Mouse (Mus musculus): ENCODE measurements around the gene Cdpf1.

The Cdpf1 gene

DNA sequence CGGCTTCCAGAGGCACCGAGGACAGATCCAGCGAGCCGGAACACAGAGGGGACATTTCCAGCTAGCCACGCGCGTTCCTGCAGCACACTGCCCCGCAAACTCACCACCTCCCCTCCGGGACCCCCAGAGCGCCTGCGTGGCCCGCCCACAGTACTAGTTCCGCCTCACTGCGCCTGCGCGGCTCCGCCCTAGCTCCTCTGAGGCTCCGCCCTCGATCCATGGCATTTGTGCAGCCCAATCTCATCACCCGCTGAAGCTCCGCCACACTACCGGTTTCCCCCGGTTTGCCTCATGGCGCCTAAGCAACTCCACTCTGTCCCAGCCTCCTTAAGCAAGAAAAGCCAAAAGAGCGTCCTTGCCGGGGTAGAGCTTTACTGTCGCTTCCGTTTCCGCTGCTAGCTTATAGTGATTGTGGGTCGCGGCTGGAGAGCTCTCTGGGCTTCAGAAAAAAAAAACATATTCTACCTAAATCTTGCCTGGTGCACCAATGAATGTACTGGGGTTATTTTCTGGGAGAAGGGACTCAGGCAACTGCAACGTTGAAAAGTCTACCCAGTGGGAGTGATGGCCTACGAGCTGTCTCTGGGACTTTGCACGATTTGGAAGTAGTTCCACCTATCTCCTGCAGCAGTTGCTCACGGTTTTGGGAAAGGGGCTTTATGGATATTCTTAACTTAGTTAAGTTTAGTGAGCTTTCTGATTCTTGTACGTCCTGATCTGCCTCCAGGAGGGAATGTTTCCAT lies at the start of gene Cdpf1:
Gene Cdpf1 (minus strand): TSS at position 163 of the 743 bp plus-strand sequence.
- peak; percentile 97 to 98 for DNase-seq (ENCODE audit: low spot score in 2 of 2)

DNA sequence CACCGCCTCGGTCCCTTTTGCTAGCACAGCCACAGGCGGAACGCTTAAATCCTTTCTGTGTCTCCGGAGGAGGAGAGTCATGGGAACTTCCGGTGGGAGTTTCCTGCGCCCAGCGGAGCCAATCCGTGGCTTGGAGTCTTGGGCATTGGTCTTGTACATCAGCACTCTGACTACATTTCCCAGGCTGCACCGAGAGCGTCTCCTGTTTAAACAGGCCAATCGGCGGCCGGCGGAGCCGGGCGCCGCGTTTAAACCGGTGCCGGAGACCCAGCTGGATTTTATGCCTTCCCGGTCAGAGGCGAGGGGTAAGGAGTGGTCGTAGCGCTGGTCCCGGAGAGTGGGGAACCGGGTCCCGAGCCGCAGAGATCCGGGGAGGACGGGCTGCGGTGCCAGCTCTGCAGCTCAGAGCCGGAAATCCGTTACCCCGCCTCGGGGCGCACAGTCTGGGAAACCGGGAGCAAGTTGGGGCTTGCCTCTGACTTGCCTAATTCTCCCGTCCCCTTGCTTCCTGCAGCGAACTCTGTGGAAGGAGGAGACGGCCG lies 48.1 kb upstream of the Cdpf1 start, which contains the start of gene Gtse1:
Gene Gtse1 (plus strand): TSS at position 256 of the 542 bp plus-strand sequence.
- DNase-seq (ENCODE audit: low spot score in 2 of 2), result peak; percentile 89 to 91

DNA sequence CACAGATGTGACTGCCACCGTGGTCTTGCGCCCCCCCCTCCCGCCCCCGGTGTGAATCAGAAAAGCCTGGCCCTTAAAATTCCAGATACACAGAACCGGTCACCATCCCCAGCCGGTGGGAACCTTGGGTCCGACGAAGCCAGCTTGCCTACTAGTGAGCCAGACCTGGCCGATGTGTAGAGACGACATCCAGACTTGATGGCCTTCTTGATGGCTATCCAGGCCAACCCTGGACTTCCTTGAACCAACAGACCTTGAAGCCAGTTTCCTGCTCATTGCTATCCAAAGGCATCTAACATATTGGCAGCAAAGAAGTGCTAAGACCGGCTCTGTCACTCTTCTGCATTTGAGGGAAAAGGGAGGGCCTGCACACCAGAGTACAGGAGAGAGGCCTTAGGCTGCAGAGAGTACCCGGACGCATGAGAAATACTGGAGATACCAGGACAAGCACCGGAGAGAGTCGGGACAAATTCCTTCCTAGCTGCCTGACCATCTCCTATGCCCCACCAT lies 47.5 kb upstream of the Cdpf1 start:
- no peak for DNase-seq (ENCODE audit: low spot score in 2 of 2)

DNA sequence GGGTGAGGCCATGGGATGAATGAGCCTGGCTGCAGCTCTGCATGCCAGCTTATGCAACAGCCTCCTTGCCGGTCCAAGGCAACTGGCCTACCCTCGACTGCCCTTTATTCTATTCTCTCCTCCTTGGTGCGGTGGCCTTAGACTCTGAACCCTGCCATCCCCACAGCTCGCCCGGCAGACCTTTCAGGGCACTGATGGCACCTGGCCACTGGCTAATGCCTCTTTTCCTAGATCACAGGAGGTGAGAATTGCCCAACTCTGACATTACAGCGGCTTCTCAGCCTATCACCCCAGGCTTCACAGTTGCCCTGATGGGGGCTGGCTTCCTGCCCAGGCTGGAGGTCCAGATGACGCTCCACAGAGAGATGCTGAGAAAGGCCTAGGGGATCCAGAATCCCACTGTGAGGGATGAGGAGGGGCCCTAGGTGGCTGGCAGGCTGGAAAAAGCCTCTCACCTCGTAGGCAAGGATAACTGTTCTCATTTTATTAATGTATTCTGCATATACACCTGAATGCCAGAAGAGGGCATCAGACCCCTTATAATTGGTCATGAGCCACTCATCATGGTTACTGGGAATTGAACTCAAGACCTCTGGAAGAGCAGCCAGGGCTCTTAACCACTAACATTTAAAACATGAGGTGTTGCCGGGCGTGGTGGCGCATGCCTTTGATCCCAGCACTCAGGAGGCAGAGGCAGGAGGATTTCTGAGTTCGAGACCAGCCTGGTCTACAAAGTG lies 40.3 kb upstream of the Cdpf1 start:
- no peak for DNase-seq (ENCODE audit: low spot score in 2 of 2)

DNA sequence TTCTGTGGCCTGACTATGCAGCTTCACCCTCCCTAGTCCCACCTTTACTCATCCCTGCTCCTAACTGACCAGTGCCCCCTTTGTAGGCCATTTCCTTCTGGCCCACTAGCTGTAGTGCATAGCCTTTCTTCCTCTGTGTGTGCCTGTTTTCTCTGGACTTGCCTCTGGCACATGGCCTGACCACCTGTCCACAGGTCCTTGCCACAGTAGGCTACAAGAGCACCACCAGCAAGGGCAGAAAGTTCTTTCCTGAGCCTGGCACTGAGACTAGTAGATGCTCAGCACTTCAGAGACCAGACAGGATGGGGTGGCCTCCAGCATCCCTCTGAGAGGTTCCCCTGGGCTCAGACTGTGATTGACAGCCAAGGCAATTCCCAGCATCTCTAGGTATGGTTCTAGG lies 33.6 kb upstream of the Cdpf1 start:
- no peak for DNase-seq (ENCODE audit: low spot score in 2 of 2)

DNA sequence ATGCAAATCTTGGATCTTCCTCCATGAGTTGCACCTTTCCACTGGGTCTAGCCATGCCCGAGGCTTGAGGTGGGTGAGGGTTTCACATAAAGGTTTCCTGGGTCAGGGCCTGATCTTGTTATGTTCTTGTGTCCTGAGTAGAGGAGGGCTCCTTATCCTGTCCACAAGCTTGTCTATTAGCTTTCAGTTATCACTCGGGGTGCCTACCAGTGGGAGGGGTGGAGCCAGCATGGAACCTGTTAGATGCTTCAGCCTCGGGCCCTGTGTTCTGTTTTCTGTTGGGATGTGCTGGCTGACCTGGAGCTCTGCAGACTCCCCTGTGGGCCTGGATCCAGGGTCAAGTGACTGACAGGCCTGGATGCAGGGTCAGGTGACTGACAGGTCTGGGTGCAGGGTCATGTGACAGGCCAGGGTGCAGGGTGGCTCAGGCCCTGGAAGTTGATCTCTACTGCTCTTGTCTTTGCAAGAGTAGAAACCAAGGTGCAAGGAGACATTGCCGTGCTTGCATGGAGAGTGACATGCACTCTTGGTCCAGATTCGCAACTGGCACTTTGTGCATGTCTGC lies 30.4 kb upstream of the Cdpf1 start:
- DNase-seq (ENCODE audit: low spot score in 2 of 2), result no peak

DNA sequence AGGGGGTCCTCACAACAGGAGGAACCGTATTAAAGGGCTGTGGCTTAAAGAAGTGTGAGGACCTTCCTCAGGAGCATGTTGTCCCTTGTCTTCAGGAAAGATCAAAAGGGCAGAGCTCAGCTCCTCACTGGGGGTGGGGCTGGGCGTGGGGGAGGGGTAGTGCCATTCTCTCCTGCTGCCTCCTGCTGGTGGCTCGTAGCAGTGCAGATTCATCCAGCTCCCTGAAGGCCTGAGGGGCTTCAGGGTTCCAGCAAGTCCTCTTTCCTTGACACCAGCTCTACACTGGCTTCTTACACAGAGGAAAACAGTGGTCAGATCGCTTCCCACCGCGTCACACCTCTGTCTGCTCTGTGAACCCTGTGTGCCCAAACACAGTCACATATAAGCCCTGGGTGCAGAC lies 29.5 kb upstream of the Cdpf1 start:
- peak in 1 of 2 experiments; percentile 12 for DNase-seq (ENCODE audit: low spot score in 2 of 2)

DNA sequence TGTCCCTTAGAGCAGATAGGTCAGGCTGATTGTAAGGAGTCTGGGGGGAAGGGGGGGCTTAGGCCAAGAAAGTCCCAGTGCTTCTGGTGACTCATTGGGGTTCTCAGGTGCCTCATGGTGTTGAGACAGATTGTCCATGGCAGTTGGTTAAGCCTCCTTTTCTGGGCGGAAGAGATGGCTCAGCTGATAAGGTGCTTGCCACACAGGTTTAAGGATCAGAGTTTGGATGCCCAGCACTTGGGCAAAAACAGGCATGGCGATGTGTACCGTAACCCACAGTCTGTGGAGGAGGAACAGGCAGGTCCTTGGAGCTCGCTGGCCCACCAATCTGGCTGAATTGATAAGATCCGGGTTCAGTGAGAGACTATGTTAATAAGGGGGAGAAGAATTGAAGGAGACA lies 25.4 kb upstream of the Cdpf1 start:
- DNase-seq (ENCODE audit: low spot score in 2 of 2), result no peak

DNA sequence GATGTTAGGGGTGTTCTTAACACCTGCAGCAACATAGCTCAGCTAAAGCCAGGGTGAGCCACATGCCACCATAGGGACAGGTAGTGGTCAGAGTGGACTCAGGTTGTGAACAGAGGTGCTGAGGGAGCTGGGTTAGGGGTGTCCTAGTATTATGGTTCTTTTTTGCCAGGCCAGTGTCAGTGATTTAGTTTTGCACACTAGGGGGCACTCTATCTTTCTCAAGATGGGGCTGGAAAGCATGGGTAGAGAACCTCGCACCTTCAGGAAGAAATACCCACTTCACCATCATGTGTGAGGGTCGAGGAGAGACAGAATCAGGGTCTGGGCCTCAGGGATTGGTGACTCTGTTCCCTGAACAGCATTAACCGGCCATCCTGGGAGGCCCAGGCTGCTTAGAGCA lies 23.8 kb upstream of the Cdpf1 start:
- peak in 1 of 2 experiments; percentile 17 for DNase-seq (ENCODE audit: low spot score in 2 of 2)

DNA sequence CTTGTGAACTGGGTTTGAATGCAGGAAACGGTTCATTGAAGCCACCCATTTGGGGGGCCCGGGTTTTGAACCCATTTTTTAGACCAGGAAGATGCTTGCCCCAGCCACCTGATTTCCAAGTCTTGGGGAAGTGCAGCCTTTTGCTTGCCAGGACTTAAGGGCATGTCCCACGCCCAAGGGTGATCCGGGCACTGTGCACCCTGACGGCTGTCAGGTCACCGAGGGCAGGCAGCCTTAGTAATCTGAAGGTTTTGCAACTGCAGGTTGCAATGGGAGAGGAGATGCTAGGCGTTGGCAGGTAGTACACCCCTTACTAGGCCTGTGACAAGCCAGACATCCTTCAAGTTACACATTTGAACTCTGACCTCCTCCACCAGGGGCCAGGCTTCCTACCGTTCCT lies 21.1 kb upstream of the Cdpf1 start:
- DNase-seq (ENCODE audit: low spot score in 2 of 2), result no peak

DNA sequence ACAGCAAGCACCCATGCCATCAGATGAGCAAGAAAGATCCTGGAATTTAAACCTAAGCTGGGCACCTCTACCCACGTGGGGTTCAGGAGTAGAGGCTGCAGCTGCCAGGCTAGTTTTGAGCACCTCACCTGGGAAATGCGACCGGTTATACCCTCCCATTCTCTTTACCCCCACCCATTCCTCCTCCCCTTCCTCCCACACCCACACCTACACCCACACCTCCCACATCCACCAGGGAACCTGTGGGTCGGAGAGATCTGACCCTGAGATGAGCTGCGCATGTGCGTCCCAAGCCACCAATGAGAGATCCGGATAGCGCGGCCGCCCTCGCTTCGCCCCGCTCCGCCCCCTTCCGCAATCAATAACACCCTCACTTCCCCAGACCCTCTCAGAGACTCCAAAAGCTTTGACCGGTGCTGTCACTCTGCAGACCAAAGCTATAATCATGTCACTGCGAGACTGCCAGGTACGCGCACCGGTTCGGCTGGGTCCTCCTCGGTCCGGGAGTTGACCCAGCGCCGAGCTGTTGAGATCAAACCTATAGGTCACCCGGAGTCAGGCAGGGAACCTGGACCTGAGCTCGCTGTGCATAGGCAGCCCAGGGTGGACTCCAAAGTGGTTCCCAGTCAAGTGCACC lies 20.6 kb upstream of the Cdpf1 start, which contains the start of gene Ttc38:
Gene Ttc38 (plus strand): TSS at position 353 of the 637 bp plus-strand sequence.
- DNase-seq (ENCODE audit: low spot score in 2 of 2), result peak; percentile 73 to 78

DNA sequence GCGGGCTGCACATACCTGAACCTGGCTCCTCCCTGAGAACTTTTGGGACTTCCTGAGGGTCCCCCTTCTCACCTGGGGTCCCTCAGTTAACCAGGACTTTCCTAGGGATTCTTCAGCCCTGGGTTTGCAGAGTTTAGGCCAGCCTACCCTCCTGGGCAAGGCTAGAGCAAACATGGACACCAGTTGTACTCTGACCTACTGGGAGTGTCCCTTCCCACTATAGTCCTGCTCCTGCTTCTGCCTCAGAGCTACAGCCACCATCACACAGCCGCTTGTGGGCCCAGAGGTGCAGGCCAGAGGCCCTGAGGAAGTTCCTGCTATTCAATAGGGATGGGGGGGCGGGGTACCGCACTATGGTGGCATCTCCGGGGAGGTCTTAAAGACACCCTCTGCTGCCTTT lies 18.0 kb upstream of the Cdpf1 start:
- DNase-seq (ENCODE audit: low spot score in 2 of 2), result no peak

DNA sequence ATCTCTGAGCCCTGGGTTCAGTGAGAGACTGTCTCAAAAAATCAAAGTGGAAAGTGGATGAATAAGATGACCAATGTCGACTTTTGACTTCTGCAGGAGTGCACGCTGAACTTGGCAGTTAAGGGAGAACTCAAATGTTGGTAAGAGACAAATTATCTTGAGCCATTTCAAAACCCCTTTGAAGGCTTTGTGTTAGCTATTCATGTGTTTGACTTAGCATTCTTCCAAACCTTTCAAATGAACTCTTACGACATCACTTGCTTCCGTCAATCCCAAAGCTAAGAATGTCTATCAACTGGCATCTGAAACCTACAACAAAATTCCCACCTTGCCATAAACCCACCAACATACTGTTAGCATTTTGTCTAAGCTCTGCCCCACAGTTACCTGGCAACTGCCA lies 16.6 kb upstream of the Cdpf1 start:
- DNase-seq (ENCODE audit: low spot score in 2 of 2), result no peak

DNA sequence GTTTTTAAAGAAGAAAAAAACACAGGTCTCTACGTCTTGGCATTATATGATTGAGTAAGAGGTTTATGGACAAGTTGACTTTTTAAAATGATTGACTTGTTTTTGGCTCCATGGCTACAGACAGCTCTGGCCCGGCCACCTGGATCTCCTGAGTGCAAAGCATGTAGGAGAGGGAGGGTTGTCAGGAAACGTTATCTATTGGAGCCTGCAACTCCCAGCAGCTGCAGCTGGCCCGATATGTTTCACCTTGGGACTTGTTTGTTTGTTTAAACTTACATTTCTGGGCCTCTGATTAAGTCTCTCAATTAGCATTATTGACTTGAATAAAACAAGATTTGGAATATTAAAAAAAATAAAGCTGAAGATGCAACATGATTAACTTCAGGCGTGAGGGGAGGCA lies 15.2 kb upstream of the Cdpf1 start:
- DNase-seq (ENCODE audit: low spot score in 2 of 2), result no peak

DNA sequence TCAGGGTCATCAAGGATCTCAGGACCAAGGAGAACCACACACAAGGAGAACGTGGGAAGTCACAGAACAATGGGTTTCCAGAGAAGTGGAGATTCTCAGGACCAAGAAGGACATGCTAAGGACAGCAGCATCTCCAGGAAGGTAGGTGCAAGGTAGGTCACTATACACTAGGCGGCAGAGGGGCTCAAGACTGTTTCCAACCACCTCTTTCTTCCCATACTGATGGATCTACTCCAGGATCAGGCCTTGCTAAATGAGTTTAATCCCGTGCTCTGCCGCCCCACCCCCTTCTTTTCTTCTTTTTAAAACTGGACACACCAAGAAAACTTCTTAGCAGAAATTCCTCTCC lies 10.5 kb upstream of the Cdpf1 start:
- DNase-seq (ENCODE audit: low spot score in 2 of 2), result no peak

DNA sequence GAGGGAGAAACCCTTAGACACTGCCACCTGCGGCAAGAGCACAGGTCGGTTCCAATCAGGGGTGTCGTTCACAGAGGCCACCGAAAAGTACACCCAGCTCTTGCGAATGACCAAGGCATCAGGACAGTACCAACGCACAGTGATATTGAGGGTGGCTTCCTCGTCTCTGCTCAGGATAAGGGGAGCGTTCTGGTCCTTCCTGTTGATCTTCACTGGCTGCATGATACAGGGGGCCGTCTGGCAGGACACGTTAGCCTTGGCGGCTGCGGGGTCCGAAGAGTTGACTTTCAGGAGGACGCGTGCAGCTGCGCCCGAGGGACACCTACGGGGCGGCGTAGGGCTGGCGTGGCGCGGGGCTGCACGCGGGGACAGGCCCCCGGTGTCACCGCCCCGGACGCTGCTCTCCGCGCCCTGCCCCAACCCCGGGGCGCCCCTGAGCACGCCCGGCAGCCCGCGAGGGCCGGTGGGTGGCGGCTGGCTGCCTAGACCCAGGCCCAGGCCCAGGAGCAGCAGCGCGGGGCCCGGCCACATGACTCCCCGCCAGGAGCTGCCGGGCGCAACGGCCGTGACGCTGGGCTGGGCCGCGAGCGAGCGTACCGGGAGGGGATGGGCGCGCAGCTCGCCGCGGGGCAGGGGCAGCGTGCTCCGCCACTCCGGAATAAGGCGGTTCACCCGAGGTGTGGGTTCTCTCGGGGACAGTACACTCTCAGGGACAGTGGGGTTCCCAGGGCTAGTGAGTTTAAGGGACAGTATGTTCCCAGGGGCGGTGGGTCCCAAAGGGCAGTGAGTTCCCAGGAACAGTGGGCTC lies 9.9 kb upstream of the Cdpf1 start, which contains the start of gene Pkdrej:
Gene Pkdrej (minus strand): TSS at position 532 of the 808 bp plus-strand sequence.
- DNase-seq (ENCODE audit: low spot score in 2 of 2), result no peak

DNA sequence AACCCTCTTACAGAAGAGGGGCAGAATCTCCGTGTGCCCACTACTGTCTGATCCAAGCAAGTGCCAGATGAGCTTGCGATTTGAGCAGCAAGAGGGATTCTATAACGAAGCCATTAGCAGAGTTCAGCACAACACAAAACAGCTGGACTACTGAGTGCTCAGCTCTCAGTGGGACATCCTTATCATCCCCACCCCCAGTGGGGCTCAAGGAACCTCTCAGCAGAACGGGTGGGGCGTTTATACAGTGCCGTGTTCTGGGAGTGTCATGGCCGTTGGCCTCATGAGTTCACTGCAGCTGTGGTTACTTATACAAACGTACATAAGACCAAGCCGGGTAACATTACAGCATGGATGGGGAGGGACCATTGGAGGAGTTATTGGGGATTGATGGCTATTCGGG lies 1.9 kb upstream of the Cdpf1 start:
- no peak for DNase-seq (ENCODE audit: low spot score in 2 of 2)

DNA sequence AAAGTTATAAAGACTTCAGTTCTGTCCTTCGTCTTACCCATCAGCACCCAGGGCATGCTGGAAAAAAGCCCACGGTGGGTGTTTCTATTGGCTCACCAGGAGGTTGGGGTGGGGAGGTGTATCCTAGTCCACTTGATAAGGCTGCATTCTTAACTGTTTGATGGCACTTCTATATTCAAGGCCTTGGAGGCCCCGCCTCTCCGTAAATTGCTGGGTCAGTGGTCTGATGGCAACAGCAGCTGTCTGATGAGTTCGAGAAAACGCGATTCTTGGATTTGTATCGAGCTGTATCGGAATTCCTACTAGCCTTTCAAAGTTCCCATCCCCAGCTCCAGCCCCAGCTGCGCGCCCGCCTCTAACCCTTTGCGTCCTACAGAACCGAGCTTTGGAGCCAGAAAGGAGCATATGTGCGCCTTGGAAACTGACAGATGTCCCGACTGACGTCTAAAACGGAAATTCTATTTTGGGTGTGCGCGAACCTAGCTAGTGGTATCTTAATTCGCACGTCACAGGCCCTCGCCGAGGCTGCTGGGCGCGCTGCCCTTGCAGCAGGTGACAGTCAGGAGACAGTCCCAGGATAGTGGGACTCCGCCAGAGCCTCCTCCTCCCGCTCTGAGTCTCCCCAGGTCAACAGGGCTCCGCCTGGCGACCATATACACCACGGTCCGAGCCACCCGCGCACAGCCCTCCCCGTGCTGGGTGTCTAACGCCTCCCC lies 533 bp downstream of the Cdpf1 start:
- DNase-seq (ENCODE audit: low spot score in 2 of 2), result peak; percentile 65 to 67

DNA sequence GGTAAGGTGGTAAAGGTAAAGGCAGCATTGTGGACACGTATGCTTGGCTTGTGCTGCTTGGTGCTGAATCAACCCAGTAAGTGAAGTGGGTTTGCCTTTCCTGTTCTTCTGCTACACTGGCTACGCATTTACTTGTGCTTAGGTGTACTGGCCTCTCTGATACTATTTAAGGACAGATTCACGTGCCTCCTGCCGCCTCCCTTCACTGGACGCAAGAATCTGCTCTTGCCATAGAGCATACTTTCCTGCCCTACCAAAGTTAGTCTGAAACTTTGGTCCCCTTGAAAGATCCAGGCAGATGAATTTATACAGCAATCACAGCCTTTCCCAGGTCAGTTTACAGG lies 1.1 kb downstream of the Cdpf1 start:
- no peak for DNase-seq (ENCODE audit: low spot score in 2 of 2)

DNA sequence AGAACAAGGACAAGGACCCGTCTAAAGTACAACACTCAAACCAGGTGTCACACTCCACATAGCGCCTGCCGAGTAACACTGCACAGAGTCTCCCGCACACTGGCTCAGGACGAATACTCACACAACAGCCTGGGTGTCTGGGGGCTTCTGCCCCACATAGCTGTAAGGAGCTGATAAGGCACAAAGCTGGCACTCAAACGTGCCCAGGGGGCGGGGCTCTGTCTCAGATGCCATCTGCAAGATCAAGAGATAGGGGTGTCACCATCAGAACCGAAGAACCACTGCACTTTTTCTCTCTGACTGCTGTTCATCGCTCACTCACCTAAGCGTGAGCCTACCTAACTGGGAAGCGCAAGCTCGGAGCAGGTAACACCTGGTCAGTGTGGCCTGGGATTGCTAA lies 2.4 kb downstream of the Cdpf1 start:
- no peak for DNase-seq (ENCODE audit: low spot score in 2 of 2)

All from natural killer cell, adult 2 months (primary cell).